Mouse (Mus musculus) neural tube, embryonic 11.5 days (tissue): ENCODE results near the gene Ifi47. TPM values are rescaled to one million over a fixed set of nuclear protein-coding genes. Genes with fewer than 3 reads are reported as not detected.

Source experiments
- ATAC-seq: fragments of 200-750 bp; cut with Nextera tagmentation; 2 replicates; pipeline ENCODE4 v1.8.0; 2017; ENCODE audit warnings: moderate number of reproducible peaks, mild to moderate bottlenecking, moderate TSS enrichment, moderate library complexity; ENCODE audit not compliant: insufficient read depth, low FRiP score, low TSS enrichment
- DNase-seq: peaks from one replicate; pipeline ENCODE4 v3.0.0-alpha.2; 2015; ENCODE audit warnings: low spot score
- H3K27ac ChIP-seq: fragments of 300-500 bp; sonication (generic); 2 replicates; pipeline ENCODE4 v1.5.1; 2014; ENCODE audit warnings: low read depth, mild to moderate bottlenecking, low read length
- H3K27me3 ChIP-seq: fragments of 300-500 bp; sonication (generic); 2 replicates; pipeline ENCODE4 v1.6.1; 2014; ENCODE audit warnings: mild to moderate bottlenecking, low read length, mixed read lengths; ENCODE audit not compliant: control insufficient read depth, insufficient read depth
- H3K36me3 ChIP-seq: fragments of 300-500 bp; sonication (generic); 2 replicates; pipeline ENCODE4 v1.6.1; 2014; ENCODE audit warnings: mild to moderate bottlenecking, low read length, moderate library complexity, mixed read lengths; ENCODE audit not compliant: control insufficient read depth, insufficient read depth
- H3K4me1 ChIP-seq: fragments of 300-500 bp; sonication (generic); 2 replicates; pipeline ENCODE4 v1.6.1; 2014; ENCODE audit warnings: low read length, mixed read lengths; ENCODE audit not compliant: control insufficient read depth, insufficient read depth
- H3K4me2 ChIP-seq: fragments of 300-500 bp; sonication (generic); 2 replicates; pipeline ENCODE4 v1.6.1; 2014; ENCODE audit warnings: low read depth, mild to moderate bottlenecking, moderate library complexity
- H3K4me3 ChIP-seq: fragments of 300-500 bp; sonication (generic); 2 replicates; pipeline ENCODE4 v1.5.1; 2014; ENCODE audit warnings: low read depth, low read length
- H3K9ac ChIP-seq: fragments of 300-500 bp; sonication (generic); 2 replicates; pipeline ENCODE4 v1.6.1; 2014; ENCODE audit warnings: mild to moderate bottlenecking, low read length
- H3K9me3 ChIP-seq: fragments of 300-500 bp; sonication (generic); 2 replicates; pipeline ENCODE4 v1.6.1; 2016; ENCODE audit warnings: low read length; ENCODE audit not compliant: control insufficient read depth
- WGBS: fragments of 180-500 bp; shearing (Covaris S2); extraction: QIAGEN DNeasy Blood & Tissue Kit; methylation state at CpG from one replicate; pipeline ENCODE4 v1.1.7; 2014; 5-methylcytosine and 5-hydroxymethylcytosine counted together
- polyA plus RNA-seq: library from polyadenylated mRNA; unstranded; fragments of >200 nt; fragmentation: Nextera tagmentation; extraction: Ambion mirVana; gene quantifications from 2 replicates; pipeline ENCODE4 v1.2.1, GENCODE M21; 2014

Ifi47 gene
- polyA plus RNA-seq, 1 experiment from 2014 or later, result 0.36 TPM

DNA sequence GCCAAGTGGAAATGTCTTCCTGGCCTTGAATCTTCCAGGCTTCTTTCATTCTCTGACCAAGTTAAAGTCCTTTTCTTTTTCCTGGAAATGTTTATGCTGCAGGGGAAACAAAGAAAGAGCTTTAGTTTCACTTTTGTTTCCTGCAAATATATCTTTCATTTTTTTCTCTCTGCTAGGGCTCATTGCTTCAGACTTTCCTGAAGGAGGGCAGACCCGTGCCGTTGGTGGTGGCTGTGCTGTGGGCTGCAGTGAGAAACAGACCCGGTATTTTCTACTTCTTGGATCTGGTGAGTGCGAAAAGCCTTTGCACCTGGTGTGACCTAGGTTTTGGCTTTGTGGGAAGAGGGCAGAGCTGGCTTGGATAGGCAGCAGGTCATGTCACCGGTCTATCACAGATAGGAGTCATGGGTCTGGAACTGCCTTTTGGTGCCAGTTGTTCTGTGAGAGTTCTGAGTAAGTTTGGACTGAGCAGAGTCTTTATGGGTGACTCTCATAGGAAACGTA is 10.5 kb downstream of the Ifi47 start:
- no peak overlapping the region for H3K27ac ChIP-seq
- ATAC-seq (no peak), DNase-seq (no peak)
- H3K4me3 ChIP-seq, result no peak overlapping the region
- H3K9ac ChIP-seq, result no peak overlapping the region
- H3K9me3 ChIP-seq, result no peaks in the 10 kb centered on the region
- H3K4me2 ChIP-seq, result no peak overlapping the region
- H3K4me1 ChIP-seq, result no peaks in the 10 kb centered on the region
- no peaks in the 10 kb centered on the region for H3K27me3 ChIP-seq
- WGBS, result 88% methylated on average over 6 of the region's 6 CpGs
- no peaks in the 10 kb centered on the region for H3K36me3 ChIP-seq

DNA sequence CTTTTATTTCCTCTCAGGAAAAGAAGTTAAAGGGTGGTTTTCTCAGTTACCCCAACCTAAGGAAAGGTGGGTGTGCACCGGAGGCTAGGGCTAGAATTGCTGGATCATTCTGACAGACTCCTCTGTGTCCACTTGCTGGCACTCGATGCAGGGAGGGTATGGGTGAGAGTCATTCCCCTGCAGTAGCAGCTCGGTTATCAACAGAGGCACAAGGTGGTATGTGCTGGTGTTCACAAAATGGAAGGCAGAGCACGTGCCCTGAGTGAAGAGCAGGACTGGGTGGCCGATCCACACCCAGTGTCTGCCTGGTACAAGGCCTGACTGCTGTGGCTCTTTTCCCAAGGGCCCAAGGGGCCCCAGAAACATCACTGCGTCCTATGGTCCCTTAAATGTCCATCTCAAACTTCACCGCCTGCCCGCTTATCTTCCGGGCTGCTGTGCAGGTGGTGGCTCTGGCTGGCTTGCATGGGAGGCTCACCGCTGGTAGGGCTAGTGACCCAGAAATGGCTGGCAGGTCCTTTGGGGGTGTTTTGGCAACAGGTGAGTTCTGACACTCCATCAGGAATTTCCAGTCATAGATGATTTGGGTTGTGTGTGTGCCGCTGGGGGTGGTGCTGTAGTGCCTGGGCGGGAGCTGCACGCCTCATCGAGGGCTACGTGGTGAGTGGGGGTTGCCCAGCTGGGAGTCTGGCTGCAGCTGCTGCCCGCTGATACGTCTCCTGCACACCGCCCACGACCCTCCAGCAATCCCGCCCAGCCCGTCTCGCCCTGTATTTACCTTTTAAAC is 11.6 kb downstream of the Ifi47 start:
- no peak overlapping the region for H3K4me2 ChIP-seq
- no peak for ATAC-seq
- WGBS, result 45% methylated on average over 22 of the region's 22 CpGs
- no peaks in the 10 kb centered on the region for H3K4me1 ChIP-seq
- no peaks in the 10 kb centered on the region for H3K27me3 ChIP-seq
- H3K4me3 ChIP-seq, result no peak overlapping the region
- H3K27ac ChIP-seq, result no peak overlapping the region
- no peak for DNase-seq
- H3K9ac ChIP-seq, result no peak overlapping the region
- H3K36me3 ChIP-seq, result no peaks in the 10 kb centered on the region
- no peaks in the 10 kb centered on the region for H3K9me3 ChIP-seq

DNA sequence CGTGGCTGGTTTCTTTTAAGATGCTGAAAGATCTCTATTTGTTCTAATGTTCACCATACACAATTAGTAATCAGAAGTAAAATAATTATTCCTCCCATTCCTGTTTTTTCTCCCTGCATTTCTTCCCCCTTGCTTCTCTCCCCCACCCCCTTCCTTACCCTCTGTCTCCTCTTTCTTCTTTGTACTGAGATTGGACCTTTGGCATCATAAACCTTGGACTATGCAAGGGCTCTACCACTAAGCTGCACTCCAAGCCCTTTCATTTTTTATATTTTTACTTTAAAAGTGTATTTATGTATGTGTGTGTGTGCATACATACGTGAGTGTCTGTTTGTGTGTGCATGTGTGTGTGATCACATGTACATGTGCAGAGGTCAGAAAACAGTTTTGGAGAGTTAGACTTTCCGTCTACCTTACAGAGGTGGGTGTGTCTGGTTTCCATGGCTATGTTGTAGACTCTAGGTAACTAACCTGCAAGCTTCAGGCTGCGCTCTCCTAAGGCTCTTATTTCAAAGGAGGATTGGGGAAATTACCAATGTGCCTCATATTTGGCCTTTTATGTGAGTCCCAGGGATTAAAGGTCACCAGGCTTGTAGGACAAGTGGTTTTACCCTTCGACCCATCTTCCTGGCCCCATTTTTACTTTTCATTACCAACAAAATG is 12.7 kb downstream of the Ifi47 start:
- no peaks in the 10 kb centered on the region for H3K9me3 ChIP-seq
- WGBS, result 92% methylated on average over 5 of the region's 5 CpGs
- DNase-seq (no peak), ATAC-seq (no peak)
- no peak overlapping the region for H3K4me3 ChIP-seq
- no peaks in the 10 kb centered on the region for H3K27me3 ChIP-seq
- no peak overlapping the region for H3K4me2 ChIP-seq
- no peak overlapping the region for H3K27ac ChIP-seq
- no peak overlapping the region for H3K9ac ChIP-seq
- no peaks in the 10 kb centered on the region for H3K4me1 ChIP-seq
- no peaks in the 10 kb centered on the region for H3K36me3 ChIP-seq

- no peaks in the 10 kb centered on the region for H3K27me3 ChIP-seq
- WGBS, result 84% methylated on average over 3 of the region's 3 CpGs
- H3K4me3 ChIP-seq, result no peak overlapping the region
Observed at GRCm38 (mm10) chr11:49089735-49090507, 13.5 kb downstream of the Ifi47 start.

GRCm38 (mm10) chr11:49090551-49090950 is 14.2 kb downstream of the Ifi47 start:
- H3K4me2 ChIP-seq, result no peak overlapping the region
- ATAC-seq (no peak), DNase-seq (no peak)
- no peak overlapping the region for H3K9ac ChIP-seq
- 94% methylated on average over 5 of the region's 5 CpGs for WGBS
- H3K36me3 ChIP-seq, result no peaks in the 10 kb centered on the region
- H3K27me3 ChIP-seq, result no peaks in the 10 kb centered on the region
- no peaks in the 10 kb centered on the region for H3K4me1 ChIP-seq
- H3K9me3 ChIP-seq, result no peaks in the 10 kb centered on the region
- H3K4me3 ChIP-seq, result no peak overlapping the region
- no peak overlapping the region for H3K27ac ChIP-seq

More at GRCm38 (mm10) chr11:49089735-49090507, 13.5 kb downstream of the Ifi47 start:
- H3K27ac ChIP-seq, result no peak overlapping the region
- ATAC-seq (no peak), DNase-seq (no peak)
- H3K9me3 ChIP-seq, result no peaks in the 10 kb centered on the region
- H3K9ac ChIP-seq, result no peak overlapping the region
- H3K4me2 ChIP-seq, result no peak overlapping the region
- H3K36me3 ChIP-seq, result no peaks in the 10 kb centered on the region
- H3K4me1 ChIP-seq, result no peaks in the 10 kb centered on the region

DNA sequence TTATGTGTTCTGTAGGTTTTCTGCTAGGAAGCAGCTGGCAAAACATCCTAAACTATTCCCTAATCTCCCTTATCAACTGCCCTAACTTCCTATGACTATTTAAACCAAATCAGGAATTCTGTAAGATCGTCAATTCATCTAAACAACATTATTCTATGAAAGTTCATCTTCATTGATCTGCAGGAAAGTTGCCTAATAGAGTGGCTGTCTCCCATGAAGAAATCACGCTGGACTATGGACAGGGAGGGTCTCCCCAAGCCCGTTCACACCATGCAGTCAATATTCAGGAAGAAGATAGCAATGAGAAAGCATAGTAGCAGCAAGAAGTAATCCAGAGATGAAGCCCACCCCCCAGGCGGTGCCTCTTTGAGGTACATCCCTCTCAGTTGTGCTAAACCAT is 14.8 kb downstream of the Ifi47 start:
- Histone ChIP-seq H3K4me2 (no peak overlapping the region), H3K27ac (no peak overlapping the region), H3K36me3 (no peaks in the 10 kb centered on the region), H3K4me1 (no peaks in the 10 kb centered on the region), H3K9me3 (no peaks in the 10 kb centered on the region), H3K27me3 (no peaks in the 10 kb centered on the region), H3K4me3 (no peak overlapping the region), H3K9ac (no peak overlapping the region)
- 85% methylated on average over 4 of the region's 4 CpGs for WGBS
- DNase-seq, result no peak
- ATAC-seq, result no peak

DNA sequence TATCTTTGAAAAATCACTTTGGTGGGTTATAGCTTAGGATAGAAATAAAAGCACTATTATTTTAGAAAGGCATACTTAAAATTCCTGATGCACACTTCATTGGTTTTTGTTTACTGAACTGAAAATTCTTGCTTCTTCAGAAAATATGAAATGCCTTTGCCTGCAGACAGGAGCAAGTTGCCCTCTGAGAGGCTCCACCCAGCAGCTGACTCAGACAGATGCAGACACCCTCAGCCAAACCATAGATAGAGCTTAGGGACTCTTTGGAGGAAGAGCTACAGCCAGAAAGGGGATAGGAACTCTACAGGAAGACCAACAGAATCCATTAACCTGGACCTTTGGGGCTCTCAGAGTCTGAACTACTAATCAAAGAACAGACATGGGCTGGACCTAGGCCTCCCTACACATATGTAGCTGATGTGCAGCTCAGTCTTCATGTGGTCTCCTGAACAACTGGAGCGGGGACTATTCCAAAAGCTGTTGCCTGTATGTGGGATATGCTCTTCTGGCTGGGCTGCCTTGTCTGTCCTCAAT is 15.7 kb downstream of the Ifi47 start:
- WGBS, result 94% methylated on average over 1 of the region's 1 CpGs
- ATAC-seq, result no peak
- no peak for DNase-seq
- Histone ChIP-seq H3K9ac (no peak overlapping the region), H3K9me3 (no peaks in the 10 kb centered on the region), H3K4me1 (no peaks in the 10 kb centered on the region), H3K36me3 (no peaks in the 10 kb centered on the region), H3K27ac (no peak overlapping the region), H3K4me2 (no peak overlapping the region), H3K4me3 (no peak overlapping the region), H3K27me3 (no peaks in the 10 kb centered on the region)

- no peak for ATAC-seq
- 91% methylated on average over 2 of the region's 2 CpGs for WGBS
- Histone ChIP-seq H3K9me3 (no peaks in the 10 kb centered on the region), H3K4me2 (no peak overlapping the region), H3K27me3 (no peaks in the 10 kb centered on the region), H3K4me1 (no peaks in the 10 kb centered on the region), H3K9ac (no peak overlapping the region), H3K27ac (no peak overlapping the region), H3K36me3 (no peaks in the 10 kb centered on the region), H3K4me3 (no peak overlapping the region)
- no peak for DNase-seq
Observed at GRCm38 (mm10) chr11:49092786-49093185, 16.4 kb downstream of the Ifi47 start.
